Mouse (Mus musculus) embryonic fibroblast, embryonic 13.5 days (primary cell): ENCODE results near the gene Gigyf1.

ENCODE experiments used
- CTCF ChIP-seq: IDR thresholded peaks from 2 replicates; pipeline ENCODE4 v1.5.1; 2011; ENCODE audit warnings: mild to moderate bottlenecking, control low read depth, low read length, moderate library complexity, borderline replicate concordance; ENCODE audit not compliant: insufficient read depth
- POLR2A ChIP-seq: IDR thresholded peaks from 2 replicates; pipeline ENCODE4 v1.6.1; 2011; ENCODE audit warnings: low read depth, mild to moderate bottlenecking, control low read depth, low read length, moderate library complexity

DNA sequence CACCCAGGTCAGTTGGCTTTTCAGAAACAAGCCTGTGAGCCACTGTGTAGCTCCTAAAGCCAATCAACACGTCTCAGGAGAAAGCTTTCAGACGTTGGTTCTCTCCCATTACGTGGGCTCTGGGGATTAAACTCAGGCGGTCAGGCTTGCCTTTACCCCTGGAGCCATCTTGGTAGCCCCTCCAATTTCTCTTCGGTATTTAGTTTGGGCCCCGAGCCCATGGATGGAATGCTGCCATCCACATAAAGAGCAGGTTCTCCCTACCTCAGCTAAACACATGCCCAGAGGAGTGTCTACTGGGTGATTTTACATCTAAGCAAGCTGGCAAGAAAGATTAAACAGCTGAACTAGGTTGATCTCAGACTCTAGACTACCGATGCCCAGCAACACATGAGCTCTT lies 18.2 kb upstream of the Gigyf1 start:
- TF ChIP-seq CTCF (no peak), POLR2A (no peak; the same call in 1 of the 2 replicates)
